Mouse (Mus musculus): ENCODE measurements around the gene Abcc12. TPM values are rescaled to one million over a fixed set of nuclear protein-coding genes. Genes with fewer than 3 reads are reported as not detected.

Gene Abcc12
- under 1 TPM; 0.27 to 0.59 TPM for total RNA-seq (2021)

- intact Hi-C loops (cut with DNase I), result no loop called here
- no peak for DNase-seq (ENCODE audit: low spot score in 2 of 2)
Measured at GRCm38 (mm10) chr8:86580458-86580857, at the start of gene Abcc12. TSS of gene Abcc12 (minus strand) at chr8:86580686.

DNA sequence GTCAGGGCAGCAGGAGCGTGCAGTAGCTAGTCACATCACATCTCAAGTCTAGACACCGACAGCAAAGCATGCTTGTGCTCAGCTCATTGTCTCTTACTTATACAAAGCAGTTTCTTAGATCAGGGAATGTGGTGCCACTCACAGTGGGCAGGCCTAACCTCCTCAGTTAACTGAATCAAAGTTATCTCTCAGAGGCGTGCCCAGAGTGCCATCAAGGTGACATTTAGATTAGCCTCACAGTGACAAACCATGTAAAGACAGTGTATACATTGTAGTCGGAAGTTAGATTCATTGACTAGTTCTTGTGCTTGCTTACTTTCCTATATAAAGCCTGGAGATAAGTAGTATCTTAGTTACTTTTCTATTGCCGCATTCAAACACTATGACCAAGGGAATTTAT lies 49.7 kb upstream of the Abcc12 start:
- intact Hi-C loops (cut with DNase I), result no loop called here
- no peak for DNase-seq (ENCODE audit: low spot score in 2 of 2)

DNA sequence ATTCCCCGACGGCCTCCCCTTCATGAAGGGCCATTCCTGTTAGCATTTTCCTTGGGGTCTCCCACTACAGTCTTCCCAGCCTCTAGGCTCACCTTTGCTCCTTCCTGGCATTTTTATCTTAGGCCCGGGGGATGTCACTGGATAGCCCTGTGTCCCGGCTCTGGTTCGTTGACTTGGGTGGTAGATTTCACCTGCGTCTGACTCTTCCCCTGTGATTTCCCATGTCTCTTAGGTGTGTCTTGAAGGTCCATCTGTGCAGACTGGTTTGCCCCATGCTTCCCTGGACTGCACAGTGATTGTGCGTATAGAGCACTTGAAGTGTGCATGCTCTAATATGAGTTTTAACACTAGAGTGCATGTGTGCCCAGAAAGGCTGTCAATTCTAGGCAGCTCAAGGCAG lies 44.4 kb upstream of the Abcc12 start:
- intact Hi-C loops (cut with DNase I), result loop anchor here (10.0 kb wide), 1 partner anchor 260 kb away; the partner anchor contains the start of gene N4bp1
- DNase-seq (ENCODE audit: low spot score in 2 of 2), result no peak

DNA sequence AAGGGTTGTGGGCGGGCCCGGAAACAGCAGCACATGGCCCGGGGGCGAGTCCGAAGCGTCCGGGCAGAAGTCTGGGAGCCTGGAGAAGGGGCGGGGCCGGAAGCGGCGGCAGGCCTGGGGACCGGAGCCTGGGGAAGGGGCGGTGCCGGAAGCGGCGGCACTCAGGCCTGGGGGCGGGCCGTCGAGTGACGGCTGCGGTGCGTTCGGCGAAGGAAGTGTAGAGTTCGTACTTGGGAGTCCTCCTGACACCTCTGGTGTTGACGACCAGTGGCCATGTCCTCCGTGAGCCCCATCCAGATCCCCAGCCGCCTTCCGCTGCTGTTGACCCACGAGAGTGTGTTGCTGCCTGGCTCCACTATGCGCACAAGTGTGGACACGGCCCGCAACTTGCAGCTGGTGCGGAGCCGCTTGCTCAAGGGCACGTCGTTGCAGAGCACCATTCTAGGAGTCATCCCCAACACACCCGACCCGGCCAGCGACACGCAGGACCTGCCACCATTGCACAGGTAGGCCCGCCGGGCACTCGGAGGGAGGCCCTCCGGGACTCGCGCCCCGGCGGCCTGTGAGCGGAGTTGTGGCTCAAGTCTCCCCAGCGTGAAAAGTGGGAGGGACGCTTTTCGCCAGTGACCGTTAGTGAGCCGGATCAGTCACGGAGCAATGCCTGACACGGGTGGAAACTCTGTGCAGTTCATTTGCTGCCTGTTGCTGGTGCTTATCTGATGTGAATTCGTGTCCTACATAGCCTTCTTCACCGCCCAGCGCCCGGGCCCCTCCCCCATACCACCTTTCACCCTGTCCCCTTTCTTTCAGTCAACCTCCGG lies 43.6 kb upstream of the Abcc12 start, which contains the start of gene Lonp2:
TSS of gene Lonp2 (plus strand) at position 133 of the 821 bp plus-strand sequence.
- intact Hi-C loops (cut with DNase I), result loop anchor here (10.0 kb wide), 1 partner anchor 261 kb away; the partner anchor contains the start of gene N4bp1

GRCm38 (mm10) chr8:86623551-86623910 lies 43.0 kb upstream of the Abcc12 start:
- intact Hi-C loops (cut with DNase I), result loop anchor here (10.0 kb wide), 1 partner anchor 261 kb away; the partner anchor contains the start of gene N4bp1
- no peak for DNase-seq (ENCODE audit: low spot score in 2 of 2)

More for the DNA sequence above, 43.6 kb upstream of the Abcc12 start, which contains the start of gene Lonp2:
- peak; percentile 97 for DNase-seq (ENCODE audit: low spot score in 2 of 2)

- intact Hi-C loops (cut with DNase I), result no loop called here
- DNase-seq (ENCODE audit: low spot score in 2 of 2), result no peak
Measured at GRCm38 (mm10) chr8:86617759-86618387, 37.4 kb upstream of the Abcc12 start.

- DNase-seq (ENCODE audit: low spot score in 2 of 2), result no peak
- intact Hi-C loops (cut with DNase I), result no loop called here
Measured at GRCm38 (mm10) chr8:86615095-86615769, 34.7 kb upstream of the Abcc12 start.

DNA sequence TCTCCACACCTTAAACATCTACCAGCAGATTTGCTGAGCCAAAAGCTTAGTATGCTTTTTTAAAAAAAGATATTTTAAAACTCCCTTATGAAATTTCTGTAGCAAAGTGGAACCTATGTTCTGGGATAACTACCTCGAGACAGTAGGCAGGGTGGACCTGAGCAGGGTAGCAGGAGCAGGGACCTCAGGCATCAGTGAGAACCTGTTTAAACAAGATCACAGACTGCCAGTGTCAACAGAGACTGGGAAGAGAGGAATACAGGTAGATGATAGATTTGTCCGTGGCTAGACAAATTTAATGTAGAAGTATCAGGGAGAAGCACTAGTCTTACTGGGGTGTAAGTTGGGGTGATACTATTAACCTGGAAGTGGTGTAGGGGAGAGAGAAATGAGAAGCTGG lies 33.3 kb upstream of the Abcc12 start:
- no peak for DNase-seq (ENCODE audit: low spot score in 2 of 2)
- intact Hi-C loops (cut with DNase I), result no loop called here

- DNase-seq (ENCODE audit: low spot score in 2 of 2), result no peak
- intact Hi-C loops (cut with DNase I), result no loop called here
Measured at GRCm38 (mm10) chr8:86604676-86605075, 24.2 kb upstream of the Abcc12 start.

GRCm38 (mm10) chr8:86603174-86603573 lies 22.7 kb upstream of the Abcc12 start:
- intact Hi-C loops (cut with DNase I), result no loop called here
- DNase-seq (ENCODE audit: low spot score in 2 of 2), result no peak

- intact Hi-C loops (cut with DNase I), result no loop called here
- DNase-seq (ENCODE audit: low spot score in 2 of 2), result no peak
Measured at GRCm38 (mm10) chr8:86600311-86600710, 19.8 kb upstream of the Abcc12 start.

DNA sequence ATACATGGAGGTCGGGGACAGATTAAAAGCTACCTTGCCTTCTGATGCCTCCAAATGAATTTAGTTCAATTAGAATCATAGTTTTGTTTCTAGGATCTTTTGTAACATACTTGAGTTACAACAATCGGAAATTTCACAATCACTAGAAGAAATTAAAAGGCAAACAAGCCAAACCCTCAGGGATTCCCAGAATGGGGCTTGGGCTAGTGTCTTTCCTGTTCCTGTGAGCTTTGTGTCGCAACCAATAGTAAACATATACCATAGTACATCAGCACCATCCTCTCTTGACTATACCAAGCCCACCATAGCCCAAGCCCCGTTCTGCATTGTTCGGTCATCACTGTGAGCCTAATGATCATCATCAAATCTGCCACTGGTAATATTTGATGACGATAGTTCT lies 18.8 kb upstream of the Abcc12 start:
- intact Hi-C loops (cut with DNase I), result no loop called here

GRCm38 (mm10) chr8:86597681-86598080 lies 17.2 kb upstream of the Abcc12 start:
- intact Hi-C loops (cut with DNase I), result no loop called here

More for the DNA sequence above, 18.8 kb upstream of the Abcc12 start:
- DNase-seq (ENCODE audit: low spot score in 2 of 2), result no peak

DNA sequence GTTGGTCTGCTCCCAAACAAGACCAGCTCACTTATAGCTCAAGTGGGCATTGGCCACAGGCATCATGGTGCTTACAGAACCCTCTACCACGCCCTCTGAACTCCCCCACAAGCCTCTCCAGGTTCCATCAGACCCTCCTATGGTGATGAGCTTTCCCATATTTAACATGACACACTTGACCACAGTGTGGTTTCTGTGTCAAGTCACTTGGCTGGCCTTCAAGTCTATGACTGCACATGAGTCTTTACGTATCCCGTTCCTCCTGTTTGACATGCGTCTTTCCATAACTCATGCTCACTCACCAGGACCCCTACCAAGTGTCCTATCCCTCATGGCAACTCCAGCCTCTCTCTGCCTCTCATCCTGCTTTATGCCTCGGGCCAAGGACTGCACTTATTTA lies 15.2 kb upstream of the Abcc12 start:
- intact Hi-C loops (cut with DNase I), result no loop called here
- DNase-seq (ENCODE audit: low spot score in 2 of 2), result no peak

More at GRCm38 (mm10) chr8:86597681-86598080, 17.2 kb upstream of the Abcc12 start:
- DNase-seq (ENCODE audit: low spot score in 2 of 2), result no peak

DNA sequence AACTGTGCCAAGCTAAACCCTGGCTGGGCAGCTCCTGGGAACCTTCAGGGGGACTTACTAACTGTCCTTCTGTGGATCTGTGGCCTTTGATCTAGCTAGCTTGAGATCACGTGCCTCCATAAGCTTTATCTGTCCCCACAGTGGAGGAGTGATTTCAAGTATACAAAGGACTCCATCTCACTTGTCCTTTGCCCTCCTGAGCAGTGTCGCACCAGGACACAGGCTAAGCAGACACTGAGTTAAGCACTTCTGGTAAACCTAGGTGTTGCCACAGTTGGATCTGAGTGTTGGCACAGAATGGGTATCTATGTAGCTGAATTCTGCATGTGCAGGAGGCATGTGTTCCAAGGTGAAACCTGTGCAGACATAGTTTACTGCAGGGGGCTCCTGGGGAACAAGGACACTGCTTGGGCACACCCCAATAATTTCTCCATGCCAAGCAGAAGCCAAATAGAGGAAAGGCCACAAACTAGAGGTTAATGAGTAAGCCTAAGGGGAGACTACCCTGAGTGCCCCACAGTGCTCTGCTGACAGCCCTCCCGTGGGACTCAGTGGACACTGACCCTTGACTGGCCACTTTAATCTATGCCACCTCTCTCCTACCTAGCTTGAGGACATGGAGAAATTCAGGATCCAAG lies 13.8 kb upstream of the Abcc12 start:
- no peak for DNase-seq (ENCODE audit: low spot score in 2 of 2)
- intact Hi-C loops (cut with DNase I), result no loop called here

- intact Hi-C loops (cut with DNase I), result no loop called here
- DNase-seq (ENCODE audit: low spot score in 2 of 2), result no peak
Measured at GRCm38 (mm10) chr8:86593099-86593498, 12.6 kb upstream of the Abcc12 start.

- intact Hi-C loops (cut with DNase I), result loop anchor here (5.0 kb wide), 1 partner anchor 1136 kb away; no protein-coding TSS in a partner anchor
- DNase-seq (ENCODE audit: low spot score in 2 of 2), result no peak
Measured at GRCm38 (mm10) chr8:86588338-86588737, 7.9 kb upstream of the Abcc12 start.

- intact Hi-C loops (cut with DNase I), result loop anchor here (5.0 kb wide), 1 partner anchor 1134 kb away; no protein-coding TSS in a partner anchor
- no peak for DNase-seq (ENCODE audit: low spot score in 2 of 2)
Measured at GRCm38 (mm10) chr8:86586642-86587041, 6.2 kb upstream of the Abcc12 start.

DNA sequence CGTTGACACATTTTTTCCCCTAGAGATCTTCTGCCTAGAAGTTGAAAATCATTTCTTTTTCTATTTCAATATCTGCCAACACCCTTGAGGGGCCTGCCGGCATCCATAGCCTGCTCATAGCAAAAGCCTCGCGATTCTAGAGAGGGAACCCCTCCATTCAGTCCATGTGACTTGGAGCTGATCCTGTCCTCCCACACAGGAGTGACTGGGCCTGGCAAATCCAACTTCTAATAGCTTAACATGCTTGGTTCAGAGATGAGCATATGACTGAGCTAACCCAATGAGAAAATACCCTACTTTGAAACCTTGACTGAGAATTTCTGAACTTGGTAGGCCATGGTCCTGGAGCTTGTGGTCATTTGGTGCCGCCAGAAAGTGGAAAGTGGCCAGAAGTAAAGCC lies 5.6 kb upstream of the Abcc12 start:
- intact Hi-C loops (cut with DNase I), result loop anchor here (5.0 kb wide), 1 partner anchor 1134 kb away; no protein-coding TSS in a partner anchor
- DNase-seq (ENCODE audit: low spot score in 2 of 2), result no peak

Data from left cerebral cortex, postnatal 36 days (tissue).